Mouse (Mus musculus) ovary, adult 2 months (tissue): ENCODE results near the gene Ogfrl1. TPM values are rescaled to one million over a fixed set of nuclear protein-coding genes. Genes with fewer than 3 reads are reported as not detected.

ENCODE experiments used
- polyA plus RNA-seq: library from polyadenylated mRNA; depleted of rRNA; stranded (reverse); fragments of >200 nt; gene quantifications from 2 replicates; pipeline ENCODE4 v1.2.3, GENCODE M21; 2012; rRNA removed

Gene Ogfrl1
- polyA plus RNA-seq = 5.5 and 8.4 TPM in 2 replicates

GRCm38 (mm10) chr1:23397623-23398022 lies at the start of gene Ogfrl1:
Gene Ogfrl1, minus strand, starts transcription at chr1:23397772.

